Mouse (Mus musculus) hindbrain, embryonic 10.5 days (tissue): ENCODE measurements at regions not wholly inside any gene's neighbourhood (a gene's known extent, or its start where the extent isn't known, plus 50 kb on each side); places are given as distances from the start of the nearest gene placed in this dataset.

Experiments
- DNase-seq: peaks from one replicate; pipeline ENCODE4 v3.0.0-alpha.2; 2017; ENCODE audit warnings: low spot score
- H3K27ac ChIP-seq: fragments of 300-500 bp; sonication (generic); 2 replicates; pipeline ENCODE4 v1.5.1; 2016; ENCODE audit warnings: mild to moderate bottlenecking, moderate library complexity
- H3K27me3 ChIP-seq: fragments of 300-500 bp; sonication (generic); 2 replicates; pipeline ENCODE4 v1.6.1; 2016; ENCODE audit warnings: mild to moderate bottlenecking; ENCODE audit not compliant: poor library complexity, insufficient read depth, severe bottlenecking
- H3K36me3 ChIP-seq: fragments of 300-500 bp; sonication (generic); 2 replicates; pipeline ENCODE4 v1.6.1; 2016; ENCODE audit warnings: mild to moderate bottlenecking, moderate library complexity
- H3K4me1 ChIP-seq: fragments of 300-500 bp; sonication (generic); replicated peaks from 2 replicates; pipeline ENCODE4 v1.6.1; 2016; ENCODE audit warnings: mild to moderate bottlenecking
- H3K4me3 ChIP-seq: fragments of 300-500 bp; sonication (generic); 2 replicates; pipeline ENCODE4 v1.5.1; 2016; ENCODE audit warnings: mild to moderate bottlenecking, moderate library complexity
- H3K9me3 ChIP-seq: fragments of 300-500 bp; sonication (generic); 2 replicates; pipeline ENCODE4 v1.6.1; 2016; ENCODE audit warnings: mild to moderate bottlenecking, moderate library complexity
- WGBS: fragments of 180-500 bp; shearing (Covaris S2); methylation state at CpG from one replicate; pipeline ENCODE4 v1.1.7; 2016; 5-methylcytosine and 5-hydroxymethylcytosine counted together

DNA sequence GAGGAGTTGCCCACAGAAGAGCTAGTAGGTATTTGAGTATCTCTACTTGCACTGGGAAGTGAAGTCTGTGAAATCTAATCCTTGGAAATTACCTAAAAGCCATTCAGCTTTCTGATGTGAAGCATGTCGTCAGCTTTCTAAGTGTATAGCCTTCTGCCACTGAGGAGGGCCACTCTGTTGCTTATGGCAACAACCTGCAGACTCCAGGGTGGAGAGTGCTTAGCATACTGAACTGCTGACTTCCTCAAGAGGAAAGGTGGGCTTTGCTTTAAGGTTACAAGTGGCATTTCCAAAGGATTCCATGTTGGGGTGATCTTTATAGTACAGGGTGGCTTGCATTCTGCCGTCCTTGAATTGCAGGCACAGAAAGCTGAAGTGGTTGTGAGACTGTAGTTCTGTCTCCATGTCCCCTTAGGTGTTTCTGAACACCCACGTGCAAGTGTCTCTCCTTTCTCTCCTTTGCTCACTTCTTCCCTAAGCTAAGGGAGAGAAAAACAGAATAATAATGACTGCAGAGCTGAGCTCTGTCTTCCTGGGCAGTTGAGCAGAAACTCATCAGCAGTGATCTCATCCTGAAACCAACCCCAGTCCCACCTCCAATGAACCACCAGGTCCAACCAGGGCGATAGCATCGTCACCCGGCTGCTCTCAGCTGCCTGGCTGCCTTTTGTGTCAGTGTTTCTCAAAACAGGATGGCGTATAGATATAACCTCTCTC lies 292.3 kb upstream of the Nrp1 start:
- H3K27me3 ChIP-seq = no peaks in the 10 kb centered on the region
- H3K36me3 ChIP-seq = no peaks in the 10 kb centered on the region
- 78% methylated on average over 7 of the region's 7 CpGs for WGBS
- DNase-seq = no peak
- no peak overlapping the region for H3K27ac ChIP-seq
- no peak overlapping the region for H3K4me3 ChIP-seq
- no peaks in the 10 kb centered on the region for H3K9me3 ChIP-seq
- no peaks in the 10 kb centered on the region; the same call in 1 of the 2 replicates for H3K4me1 ChIP-seq

DNA sequence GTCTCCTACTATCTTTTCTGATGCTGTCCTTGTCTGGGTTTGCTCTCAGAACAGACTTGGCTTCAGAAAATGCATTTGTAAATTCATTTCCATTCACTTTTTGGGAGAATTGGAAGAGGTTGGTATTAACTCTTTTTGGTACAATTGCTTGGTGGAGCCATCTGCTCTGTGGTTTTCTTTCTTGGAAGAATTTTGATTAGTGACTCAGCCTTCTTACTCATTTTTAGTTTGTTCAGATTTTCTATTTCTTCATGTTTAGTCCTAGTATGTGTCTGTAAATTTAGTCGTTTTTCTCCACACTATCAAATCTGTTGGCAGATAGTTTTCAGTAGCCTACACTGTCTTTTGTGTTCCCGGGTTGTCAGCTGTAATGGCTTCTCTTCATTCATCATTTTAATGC lies 288.7 kb upstream of the Nrp1 start:
- H3K4me1 ChIP-seq = no peaks in the 10 kb centered on the region; the same call in 1 of the 2 replicates
- H3K27me3 ChIP-seq = no peaks in the 10 kb centered on the region
- DNase-seq = no peak
- H3K36me3 ChIP-seq = no peaks in the 10 kb centered on the region
- 79% methylated on average over 2 of the region's 2 CpGs for WGBS
- H3K9me3 ChIP-seq = no peaks in the 10 kb centered on the region
- no peak overlapping the region for H3K4me3 ChIP-seq
- H3K27ac ChIP-seq = no peak overlapping the region

DNA sequence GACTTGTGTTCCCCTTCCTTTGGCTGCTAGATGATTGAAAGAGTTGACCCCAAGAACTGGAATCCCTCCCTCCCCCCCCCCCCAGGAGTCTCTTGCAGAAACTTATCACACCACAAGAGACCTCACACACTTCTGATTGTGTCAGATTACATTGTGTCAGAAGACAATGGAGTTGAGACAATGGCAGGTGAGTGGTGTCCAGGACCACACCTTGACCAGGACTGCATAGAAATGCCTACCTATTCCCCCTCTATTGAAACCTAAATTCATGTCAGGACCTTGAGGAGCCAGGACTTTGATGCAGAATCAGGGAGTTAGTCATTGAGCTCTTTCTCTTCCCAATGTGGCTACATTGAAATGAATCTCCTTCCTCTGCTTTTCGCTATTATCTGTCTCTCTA lies 282.8 kb upstream of the Nrp1 start:
- 77% methylated on average over 1 of the region's 1 CpGs for WGBS

DNA sequence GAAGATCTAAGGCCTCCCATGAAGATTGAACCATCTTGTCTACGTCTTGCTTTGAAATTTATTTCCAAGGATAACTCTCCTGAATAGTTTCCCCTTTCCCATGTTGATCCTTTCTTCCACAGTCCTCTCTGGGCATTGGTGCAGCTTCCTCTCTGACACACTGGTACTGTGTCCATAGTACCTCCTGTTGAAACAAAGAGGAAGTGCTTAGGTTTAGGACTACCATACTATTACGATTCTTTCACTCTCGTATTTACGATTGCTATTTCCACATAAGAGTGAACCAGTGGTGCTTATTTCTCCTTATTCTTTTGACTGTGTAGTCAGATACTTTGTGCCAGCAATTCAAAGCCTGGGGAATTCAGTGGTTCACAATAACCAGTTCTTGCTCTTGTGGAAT lies 282.2 kb upstream of the Nrp1 start:
- H3K4me3 ChIP-seq = no peak overlapping the region
- no peaks in the 10 kb centered on the region for H3K27me3 ChIP-seq
- DNase-seq = no peak
- no peak overlapping the region for H3K27ac ChIP-seq
- no peaks in the 10 kb centered on the region for H3K9me3 ChIP-seq
- 90% methylated on average over 4 of the region's 4 CpGs for WGBS
- no peaks in the 10 kb centered on the region for H3K36me3 ChIP-seq
- no peaks in the 10 kb centered on the region; the same call in 1 of the 2 replicates for H3K4me1 ChIP-seq

More for the DNA sequence above, 282.8 kb upstream of the Nrp1 start:
- no peaks in the 10 kb centered on the region for H3K27me3 ChIP-seq
- no peak for DNase-seq
- no peaks in the 10 kb centered on the region; the same call in 1 of the 2 replicates for H3K4me1 ChIP-seq
- no peak overlapping the region for H3K27ac ChIP-seq
- no peaks in the 10 kb centered on the region for H3K9me3 ChIP-seq
- no peak overlapping the region for H3K4me3 ChIP-seq
- H3K36me3 ChIP-seq = no peaks in the 10 kb centered on the region

DNA sequence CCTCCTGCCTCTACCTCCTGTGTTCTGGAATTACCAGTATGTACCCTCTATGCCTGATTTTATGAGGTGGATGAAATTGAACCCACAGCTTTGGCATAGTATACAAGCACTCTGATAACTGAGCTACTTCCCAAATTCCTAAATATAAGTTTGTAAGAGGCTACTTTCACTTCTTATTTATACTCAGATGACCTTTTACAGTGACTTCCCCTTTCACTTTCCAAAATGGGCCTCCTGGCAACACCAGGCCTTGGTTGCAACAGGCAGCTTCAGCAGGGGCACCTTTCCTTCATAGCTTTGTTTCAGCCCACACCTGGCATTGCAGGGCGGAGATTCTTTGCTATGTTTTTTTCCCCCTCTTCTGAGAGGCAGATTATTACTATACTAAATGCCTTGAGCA lies 279.7 kb upstream of the Nrp1 start:
- H3K4me3 ChIP-seq = no peak overlapping the region

DNA sequence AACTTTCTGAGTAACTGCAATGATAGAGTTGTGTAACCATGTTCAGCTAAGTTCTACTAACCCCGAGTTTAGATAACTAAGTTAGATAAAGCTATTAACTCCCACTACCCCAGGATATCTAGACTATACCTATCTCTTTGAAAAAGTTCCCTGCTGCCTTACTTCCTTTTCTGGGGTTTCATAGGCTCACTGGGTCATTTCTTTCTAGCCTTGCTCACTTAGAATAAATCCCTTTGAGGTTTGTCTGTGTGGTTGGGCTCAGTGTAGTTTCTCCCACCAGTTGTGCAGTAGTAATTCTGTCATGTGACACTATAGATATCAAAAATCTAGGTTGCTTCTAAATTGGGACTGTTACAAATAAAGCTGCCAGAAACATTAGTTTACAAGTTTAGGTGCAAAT lies 272.6 kb upstream of the Nrp1 start:
- Histone ChIP-seq H3K36me3 (no peaks in the 10 kb centered on the region), H3K4me3 (no peak overlapping the region), H3K9me3 (no peaks in the 10 kb centered on the region), H3K27me3 (peaks cover 41% of the 10 kb centered on the region), H3K4me1 (peaks cover 3% of the 10 kb centered on the region), H3K27ac (no peak overlapping the region)
- WGBS = 93% methylated on average over 1 of the region's 1 CpGs
- DNase-seq = no peak

More for the DNA sequence above, 279.7 kb upstream of the Nrp1 start:
- no peak for DNase-seq
- WGBS = 86% methylated on average over 1 of the region's 1 CpGs
- peaks cover 6% of the 10 kb centered on the region; the same call in 1 of the 2 replicates for H3K27me3 ChIP-seq
- no peak overlapping the region for H3K27ac ChIP-seq
- H3K9me3 ChIP-seq = no peaks in the 10 kb centered on the region
- H3K4me1 ChIP-seq = no peaks in the 10 kb centered on the region
- no peaks in the 10 kb centered on the region for H3K36me3 ChIP-seq

DNA sequence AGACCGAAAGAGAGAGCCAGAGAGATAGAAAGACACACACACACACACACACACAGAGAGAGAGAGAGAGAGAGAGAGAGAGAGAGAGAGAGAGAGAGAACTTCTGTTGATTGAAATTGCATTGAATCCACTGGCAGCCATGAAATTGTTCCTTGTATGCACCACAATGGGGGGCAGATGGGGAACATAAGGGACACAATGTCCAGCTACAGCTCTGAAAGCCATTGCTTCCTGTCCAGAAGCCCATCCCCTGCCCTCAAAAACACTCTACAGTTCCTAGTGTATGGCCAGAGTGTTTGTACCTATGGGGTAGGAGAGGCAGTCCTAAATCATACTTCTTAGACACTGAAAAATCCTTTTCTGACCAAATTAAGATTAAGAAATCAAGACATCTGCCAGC lies 270.9 kb upstream of the Nrp1 start:
- Histone ChIP-seq H3K27me3 (peaks cover 35% of the 10 kb centered on the region), H3K27ac (no peak overlapping the region), H3K9me3 (peaks cover 9% of the 10 kb centered on the region; the same call in 1 of the 2 replicates), H3K4me1 (peaks cover 3% of the 10 kb centered on the region), H3K36me3 (no peaks in the 10 kb centered on the region), H3K4me3 (no peak overlapping the region)
- DNase-seq = peak; percentile 38
- 67% methylated on average over 1 of the region's 1 CpGs for WGBS

DNA sequence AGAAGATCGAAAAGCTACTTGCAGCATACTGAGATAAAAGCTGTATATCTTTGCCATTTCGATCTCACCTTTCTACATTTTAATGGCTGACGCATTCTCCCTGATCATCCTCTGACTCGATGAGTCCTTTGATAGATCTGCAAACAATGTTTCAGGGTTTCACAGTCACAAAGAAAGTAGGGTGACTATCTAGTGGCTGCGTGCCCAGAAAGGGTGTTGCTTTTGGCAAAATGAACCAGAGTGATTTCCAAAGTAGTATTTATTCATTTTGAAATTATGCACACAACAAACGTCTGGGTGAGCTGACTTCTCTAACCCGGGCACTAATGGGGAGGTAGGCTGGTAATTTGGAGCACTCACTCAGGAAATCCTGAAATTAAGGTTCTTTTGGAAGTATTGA lies 265.6 kb upstream of the Nrp1 start:
- WGBS = 93% methylated on average over 7 of the region's 7 CpGs
- H3K36me3 ChIP-seq = no peaks in the 10 kb centered on the region
- H3K4me1 ChIP-seq = no peaks in the 10 kb centered on the region; the same call in 1 of the 2 replicates
- peaks cover 9% of the 10 kb centered on the region; the same call in 1 of the 2 replicates for H3K9me3 ChIP-seq
- peaks cover 13% of the 10 kb centered on the region for H3K27me3 ChIP-seq
- no peak overlapping the region for H3K27ac ChIP-seq
- no peak overlapping the region for H3K4me3 ChIP-seq
- no peak for DNase-seq

DNA sequence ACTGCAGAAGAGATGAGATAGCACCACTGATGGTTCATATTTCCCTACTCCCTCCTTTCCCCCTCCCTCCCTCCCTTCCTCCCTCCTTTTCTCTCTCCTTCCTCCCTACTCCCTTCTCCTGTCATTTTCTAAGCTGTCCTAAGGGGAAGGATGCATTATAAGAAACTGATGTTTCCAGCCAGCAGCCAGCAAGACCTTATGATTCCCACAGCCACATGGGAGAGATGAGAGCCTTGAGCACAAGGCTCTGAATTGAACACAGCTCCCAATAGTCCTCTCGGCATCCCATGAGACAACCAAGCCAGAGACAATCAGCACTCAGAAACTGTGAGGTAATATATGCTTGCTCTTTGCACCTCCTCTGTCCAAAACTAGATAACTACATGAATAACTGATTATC lies 263.0 kb upstream of the Nrp1 start:
- DNase-seq = no peak
- no peak overlapping the region for H3K4me3 ChIP-seq
- no peaks in the 10 kb centered on the region for H3K4me1 ChIP-seq
- H3K36me3 ChIP-seq = no peaks in the 10 kb centered on the region
- 87% methylated on average over 1 of the region's 1 CpGs for WGBS
- H3K27ac ChIP-seq = no peak overlapping the region
- no peaks in the 10 kb centered on the region for H3K27me3 ChIP-seq
- peaks cover 9% of the 10 kb centered on the region; the same call in 1 of the 2 replicates for H3K9me3 ChIP-seq

DNA sequence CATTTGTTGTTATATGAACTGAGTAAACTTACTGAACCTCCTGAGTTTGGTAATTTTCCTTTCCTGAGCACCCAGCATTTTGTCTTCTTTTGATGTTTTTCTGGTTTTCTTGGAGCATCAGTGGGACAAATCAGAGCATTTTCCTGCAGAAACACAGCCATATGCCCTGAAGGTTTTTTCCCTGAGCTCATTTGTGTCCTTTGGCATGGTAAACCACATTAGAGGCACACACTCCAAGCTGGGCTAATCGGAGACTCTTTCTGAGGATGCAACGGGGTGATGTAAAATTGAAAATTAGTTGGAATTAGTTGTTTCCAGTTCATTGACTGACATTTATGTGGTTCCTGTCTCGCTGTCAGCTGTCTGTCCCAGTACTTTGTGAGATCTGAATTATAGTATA lies 260.8 kb upstream of the Nrp1 start:
- no peak overlapping the region for H3K27ac ChIP-seq
- no peaks in the 10 kb centered on the region for H3K36me3 ChIP-seq
- H3K4me1 ChIP-seq = no peaks in the 10 kb centered on the region
- no peaks in the 10 kb centered on the region for H3K27me3 ChIP-seq
- DNase-seq = no peak
- 85% methylated on average over 3 of the region's 3 CpGs for WGBS
- H3K9me3 ChIP-seq = no peaks in the 10 kb centered on the region
- no peak overlapping the region for H3K4me3 ChIP-seq

DNA sequence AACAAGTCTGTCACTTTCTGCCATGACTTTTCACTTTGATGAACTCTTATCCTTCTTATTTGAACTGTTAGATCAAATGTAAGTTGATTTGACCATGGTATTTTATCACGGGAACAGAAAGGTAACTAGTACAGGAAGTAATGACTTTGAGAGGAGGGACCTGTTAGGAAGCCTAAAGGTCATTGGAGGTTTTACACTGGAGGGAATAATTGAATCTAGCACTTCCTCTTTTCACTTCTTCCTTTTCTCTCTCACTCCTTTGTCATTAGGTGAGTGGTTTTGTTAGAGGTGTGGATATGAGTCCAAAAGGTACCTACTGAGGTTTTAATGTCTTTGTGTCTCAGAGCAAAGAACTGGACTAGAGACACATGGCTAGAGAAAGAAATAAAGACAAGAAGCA lies 255.0 kb upstream of the Nrp1 start:
- WGBS = 94% methylated on average over 1 of the region's 1 CpGs
- Histone ChIP-seq H3K4me1 (no peaks in the 10 kb centered on the region), H3K4me3 (no peak overlapping the region), H3K27me3 (no peaks in the 10 kb centered on the region), H3K36me3 (no peaks in the 10 kb centered on the region), H3K27ac (no peak overlapping the region), H3K9me3 (no peaks in the 10 kb centered on the region)
- no peak for DNase-seq

DNA sequence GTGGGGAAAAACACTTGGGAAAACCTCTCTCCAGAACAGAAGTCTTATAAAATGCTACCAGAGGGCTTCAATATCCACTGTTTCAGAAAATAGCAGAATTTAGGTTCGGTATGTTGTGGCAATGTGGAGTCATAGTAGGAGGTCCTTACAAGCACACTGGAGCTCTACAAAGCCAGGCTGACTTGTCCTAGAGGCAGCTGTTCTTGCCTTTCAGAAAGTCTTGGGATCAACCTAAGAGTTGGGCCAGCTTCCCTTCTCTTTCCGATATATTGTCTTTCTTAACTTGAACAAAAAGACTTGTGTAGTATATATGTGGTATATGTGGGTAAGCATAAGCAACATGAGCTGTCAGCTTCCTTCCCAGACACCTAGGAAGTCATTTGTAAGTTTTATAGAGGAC lies 251.8 kb upstream of the Nrp1 start:
- no peaks in the 10 kb centered on the region for H3K27me3 ChIP-seq
- no peaks in the 10 kb centered on the region for H3K9me3 ChIP-seq
- no peak overlapping the region for H3K4me3 ChIP-seq
- no peaks in the 10 kb centered on the region for H3K36me3 ChIP-seq
- no peak for DNase-seq
- H3K4me1 ChIP-seq = no peaks in the 10 kb centered on the region
- H3K27ac ChIP-seq = no peak overlapping the region
- 94% methylated on average over 2 of the region's 2 CpGs for WGBS

DNA sequence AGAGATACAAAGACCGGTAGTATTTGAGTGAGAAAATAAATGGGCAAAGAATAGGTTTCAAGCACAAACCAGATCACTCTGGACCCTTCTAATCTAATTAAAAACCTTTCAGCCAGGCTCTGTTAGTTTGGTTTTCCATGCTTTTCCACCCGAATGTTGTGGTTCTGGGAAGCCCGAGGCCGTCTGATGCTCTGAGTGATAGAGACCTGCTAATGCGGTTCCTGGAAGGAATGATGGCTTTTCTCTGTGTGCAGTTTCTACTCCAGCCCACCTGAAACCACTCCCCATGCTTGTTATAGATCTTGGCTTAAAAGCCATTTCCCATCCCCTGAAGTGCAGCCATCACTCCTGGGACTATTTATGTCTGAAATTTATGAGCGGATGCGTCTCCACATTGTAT lies 251.4 kb upstream of the Nrp1 start:
- WGBS = 84% methylated on average over 7 of the region's 7 CpGs

DNA sequence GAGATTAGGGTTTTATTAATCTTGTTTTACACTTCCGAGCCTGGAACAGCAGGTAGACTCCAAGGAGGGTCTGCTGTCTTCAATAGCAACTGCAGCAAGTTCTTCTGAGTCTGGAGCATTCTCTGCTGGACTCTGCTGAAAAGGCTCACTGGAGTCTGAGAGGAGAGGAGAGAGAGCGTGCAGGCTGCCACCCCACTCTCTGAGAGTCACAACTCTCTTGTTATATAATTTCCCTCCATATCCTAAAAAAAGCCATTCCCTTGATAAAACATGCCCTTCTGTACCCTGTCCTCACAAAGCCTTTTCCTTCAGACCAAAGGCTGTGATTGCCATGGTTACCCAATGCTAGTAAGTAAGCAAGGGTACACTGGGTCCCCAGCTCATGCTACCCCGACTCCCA lies 249.4 kb upstream of the Nrp1 start:
- no peak overlapping the region for H3K4me3 ChIP-seq
- no peak for DNase-seq
- H3K36me3 ChIP-seq = no peaks in the 10 kb centered on the region
- no peaks in the 10 kb centered on the region for H3K9me3 ChIP-seq
- no peaks in the 10 kb centered on the region for H3K27me3 ChIP-seq
- H3K27ac ChIP-seq = no peak overlapping the region
- H3K4me1 ChIP-seq = no peaks in the 10 kb centered on the region
- 85% methylated on average over 3 of the region's 3 CpGs for WGBS

More for the DNA sequence above, 251.4 kb upstream of the Nrp1 start:
- H3K27ac ChIP-seq = no peak overlapping the region
- H3K4me1 ChIP-seq = no peaks in the 10 kb centered on the region
- H3K27me3 ChIP-seq = no peaks in the 10 kb centered on the region
- DNase-seq = no peak
- H3K4me3 ChIP-seq = no peak overlapping the region
- H3K9me3 ChIP-seq = no peaks in the 10 kb centered on the region
- H3K36me3 ChIP-seq = no peaks in the 10 kb centered on the region
